Mouse (Mus musculus) liver, embryonic 14.5 days (tissue): ENCODE results near the gene Vsir. TPM values are rescaled to one million over a fixed set of nuclear protein-coding genes. Genes with fewer than 3 reads are reported as not detected.
A peak's percentile ranks its signal among the peaks of the same experiment; 100 is the strongest.

Source experiments
- ATAC-seq: fragments of 200-750 bp; cut with Nextera tagmentation; 2 replicates; pipeline ENCODE4 v1.8.0; 2017; ENCODE audit warnings: moderate number of reproducible peaks, mild to moderate bottlenecking, moderate library complexity; ENCODE audit not compliant: insufficient read depth
- DNase-seq, 3 experiments: peaks; one replicate each; pipeline ENCODE4 v3.0.0-alpha.2; 2012 to 2013; ENCODE audit warnings: low read depth in 3 of 3, low spot score in 3 of 3
- H3K27ac ChIP-seq: fragments of 300-500 bp; sonication (generic); 2 replicates; pipeline ENCODE4 v1.5.1; 2014; ENCODE audit warnings: moderate library complexity, mild to moderate bottlenecking, control low read depth, inconsistent platforms
- H3K27me3 ChIP-seq: fragments of 300-500 bp; sonication (generic); 2 replicates; pipeline ENCODE4 v1.6.1; 2014; ENCODE audit warnings: mild to moderate bottlenecking, low read length, moderate library complexity; ENCODE audit not compliant: control insufficient read depth, insufficient read depth
- H3K36me3 ChIP-seq: fragments of 300-500 bp; sonication (generic); replicated peaks from 2 replicates; pipeline ENCODE4 v1.6.1; 2014; ENCODE audit warnings: low read depth; ENCODE audit not compliant: control insufficient read depth, insufficient read depth
- H3K4me1 ChIP-seq, 2 experiments: fragments of 200-500 bp in 1 of 2; fragments of 300-500 bp in 1 of 2; sonication (generic) in 1 of 2; replicated peaks; 2 replicates each; pipeline ENCODE4 v1.6.1; 2012 to 2014; ENCODE audit warnings: antibody characterized with exemption in 1 of 2, inconsistent platforms in 1 of 2, low read length in 1 of 2; ENCODE audit not compliant: control insufficient read depth in 2 of 2, insufficient read depth in 2 of 2
- H3K4me2 ChIP-seq: fragments of 300-500 bp; sonication (generic); 2 replicates; pipeline ENCODE4 v1.6.1; 2014; ENCODE audit warnings: low read depth, mild to moderate bottlenecking, control low read depth, moderate library complexity
- H3K4me3 ChIP-seq, 2 experiments: fragments of 200-500 bp in 1 of 2; fragments of 300-500 bp in 1 of 2; sonication (generic) in 1 of 2; 2 replicates each; pipeline ENCODE4 v1.5.1; 2012 to 2014; ENCODE audit warnings: low read depth in 2 of 2, low read length in 2 of 2, mild to moderate bottlenecking in 2 of 2, control low read depth in 1 of 2, inconsistent platforms in 1 of 2, moderate library complexity in 1 of 2; ENCODE audit not compliant: insufficient read depth in 1 of 2
- H3K9ac ChIP-seq: fragments of 300-500 bp; sonication (generic); replicated peaks from 2 replicates; pipeline ENCODE4 v1.6.1; 2014; ENCODE audit warnings: mild to moderate bottlenecking, control low read depth, moderate library complexity
- H3K9me3 ChIP-seq: fragments of 300-500 bp; sonication (generic); 2 replicates; pipeline ENCODE4 v1.6.1; 2016; ENCODE audit warnings: low read length, mixed read lengths; ENCODE audit not compliant: control insufficient read depth
- CTCF ChIP-seq: IDR thresholded peaks from 2 replicates; pipeline ENCODE4 v1.5.1; 2016; ENCODE audit warnings: antibody characterized with exemption, low read depth, control low read depth
- EP300 ChIP-seq: IDR thresholded peaks from 2 replicates; pipeline ENCODE4 v1.6.1; 2016; ENCODE audit warnings: antibody characterized with exemption, low read depth
- WGBS: fragments of 180-500 bp; shearing (Covaris S2); extraction: QIAGEN DNeasy Blood & Tissue Kit; methylation state at CpG from one replicate; pipeline ENCODE4 v1.1.7; 2014; ENCODE audit not compliant: insufficient replicate concordance; 5-methylcytosine and 5-hydroxymethylcytosine counted together
- polyA plus RNA-seq, 2 experiments: library from polyadenylated mRNA; depleted of rRNA in 1 of 2; stranded (reverse) in 1 of 2; unstranded in 1 of 2; fragments of >200 nt; fragmentation: Nextera tagmentation in 1 of 2; extraction: Ambion mirVana in 1 of 2; gene quantifications; 2 replicates each; pipeline versions ENCODE4 v1.2.1 to v1.2.3; 2012 to 2014

Gene Vsir
- polyA plus RNA-seq, 2 experiments, result 6.2 to 8.8 TPM

DNA sequence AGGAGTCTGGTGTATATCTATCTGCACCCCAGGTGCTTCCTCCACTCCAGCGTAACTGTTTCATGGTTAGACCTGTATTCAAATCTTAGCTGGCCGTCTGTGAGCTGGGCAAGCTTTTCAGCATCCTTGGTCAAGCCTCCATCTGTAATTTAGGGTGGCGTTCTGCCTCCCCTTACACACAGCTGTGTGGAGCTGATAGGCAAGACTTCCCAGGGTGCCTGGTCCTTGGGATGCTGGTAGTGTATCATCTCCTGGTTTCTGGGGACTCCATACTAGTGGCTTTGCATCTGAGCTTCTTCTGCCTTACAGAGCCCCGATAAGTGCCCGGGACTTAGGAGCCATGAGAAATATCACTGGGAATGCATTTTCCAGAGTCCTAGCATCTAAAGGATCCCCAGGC, 3.0 kb downstream of the Vsir start:
- Histone ChIP-seq H3K36me3 (no peaks in the 10 kb centered on the region), H3K27ac (peak overlapping the region; percentile 86), H3K4me2 (peak overlapping the region; percentile 80), H3K27me3 (no peaks in the 10 kb centered on the region), H3K9me3 (no peaks in the 10 kb centered on the region), H3K9ac (peak overlapping the region; percentile 87; the same call in 1 of the 2 replicates), H3K4me3 (peak overlapping the region; percentile 71 to 77), H3K4me1 (peaks cover 28 to 53% of the 10 kb centered on the region in 2 experiments)
- DNase-seq, result peak; percentile 59 to 65 (median 61)
- TF ChIP-seq EP300 (peak; percentile 60), CTCF (no peak)
- peak; percentile 64 for ATAC-seq
- WGBS, result 42% methylated on average over 5 of the region's 5 CpGs

DNA sequence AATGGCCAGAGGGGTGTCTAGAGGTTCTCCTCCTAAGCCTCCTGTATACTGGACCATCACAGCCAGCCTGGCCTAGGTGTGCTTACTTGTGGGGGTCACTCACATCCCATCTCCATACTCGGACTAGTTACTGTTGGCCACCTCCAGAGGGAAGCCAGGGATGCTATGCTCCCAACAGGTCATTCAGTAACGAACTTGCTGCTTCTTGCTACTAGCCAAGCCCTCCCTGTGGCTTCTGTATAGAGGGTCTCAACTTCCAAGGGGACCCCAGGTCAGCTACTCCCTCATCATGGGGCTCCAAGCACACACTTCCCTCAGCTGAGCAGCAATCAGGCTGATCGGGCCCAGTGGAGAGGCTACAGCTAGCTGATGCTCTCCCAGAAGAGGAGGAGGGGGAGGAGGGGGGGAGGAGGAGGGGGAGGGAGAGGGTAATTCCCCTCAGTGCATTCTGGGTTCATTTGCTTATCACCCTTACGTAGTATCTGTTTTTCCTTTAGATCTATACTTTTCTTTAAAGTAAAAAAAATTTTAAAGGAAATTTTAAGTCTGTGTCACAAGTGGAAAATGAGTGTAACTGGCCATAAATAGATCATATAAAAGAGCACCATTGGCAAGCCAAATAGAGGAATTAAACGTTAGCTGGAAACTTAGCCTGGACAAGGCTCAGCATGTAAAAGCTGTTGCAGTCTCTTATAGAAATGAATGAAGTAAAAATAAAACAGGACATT, 3.6 kb downstream of the Vsir start:
- H3K27me3 ChIP-seq, result no peaks in the 10 kb centered on the region
- no peak for TF ChIP-seq CTCF
- no peak for TF ChIP-seq EP300
- DNase-seq (no peak), ATAC-seq (no peak)
- H3K4me2 ChIP-seq, result peak overlapping the region; percentile 80
- peak overlapping the region; percentile 86 for H3K27ac ChIP-seq
- H3K4me3 ChIP-seq, result peak overlapping the region; percentile 71 to 77
- peaks cover 28 to 51% of the 10 kb centered on the region in 2 experiments for H3K4me1 ChIP-seq
- H3K36me3 ChIP-seq, result no peaks in the 10 kb centered on the region
- peak overlapping the region; percentile 87 for H3K9ac ChIP-seq
- WGBS, result 34% methylated on average over 5 of the region's 5 CpGs
- no peaks in the 10 kb centered on the region for H3K9me3 ChIP-seq

DNA sequence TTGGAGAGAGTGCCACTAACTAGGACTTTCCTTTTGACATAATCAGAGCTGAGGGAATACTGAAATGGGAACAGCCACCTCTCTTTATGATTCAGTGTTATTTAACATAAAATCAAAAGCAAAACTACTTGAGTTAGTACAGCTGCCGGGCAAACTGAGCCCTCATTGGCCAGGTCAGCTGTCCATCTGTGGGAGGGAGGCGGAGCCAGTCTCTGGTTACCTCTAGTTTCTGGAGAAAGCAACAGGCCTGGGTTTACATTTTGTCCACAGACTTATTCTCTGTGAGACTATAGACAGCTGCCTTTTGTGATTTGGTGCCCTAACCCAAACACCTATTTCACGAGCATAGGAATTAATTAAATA, 4.1 kb downstream of the Vsir start:
- Histone ChIP-seq H3K27me3 (no peaks in the 10 kb centered on the region), H3K4me3 (peak overlapping the region; percentile 37 to 52; a peak in 3 of 4 replicates), H3K4me2 (peak overlapping the region; percentile 80), H3K9me3 (no peaks in the 10 kb centered on the region), H3K4me1 (peaks cover 28 to 51% of the 10 kb centered on the region in 2 experiments), H3K36me3 (no peaks in the 10 kb centered on the region), H3K27ac (peak overlapping the region; percentile 30), H3K9ac (peak overlapping the region; percentile 38)
- DNase-seq, result peak; percentile 70 to 75 (median 73)
- WGBS, result 13% methylated on average over 3 of the region's 3 CpGs
- TF ChIP-seq CTCF, result no peak
- no peak for TF ChIP-seq EP300
- no peak for ATAC-seq

DNA sequence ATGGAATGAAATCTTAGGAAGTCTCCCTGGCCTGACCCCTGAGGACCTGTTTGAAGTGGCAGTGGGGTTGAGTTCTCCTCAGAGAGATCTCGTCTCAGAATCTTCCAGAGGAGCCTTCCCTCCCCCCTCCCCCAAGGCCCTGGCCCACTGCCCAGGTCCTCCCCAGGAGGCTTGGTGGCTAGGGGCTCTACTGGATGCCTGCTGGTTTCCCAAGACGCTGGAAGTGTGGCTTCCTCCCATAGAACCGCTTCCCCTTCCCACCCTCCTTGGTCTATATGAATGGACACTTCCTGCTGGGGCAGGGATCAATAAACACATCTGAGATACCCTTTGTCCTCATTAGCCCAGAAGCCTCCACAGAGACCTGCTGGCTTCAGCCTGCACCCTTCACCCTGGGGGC, 4.6 kb downstream of the Vsir start:
- H3K27me3 ChIP-seq, result no peaks in the 10 kb centered on the region
- ATAC-seq (no peak), DNase-seq (no peak)
- no peaks in the 10 kb centered on the region for H3K9me3 ChIP-seq
- 29% methylated on average over 3 of the region's 3 CpGs for WGBS
- TF ChIP-seq EP300 (no peak), CTCF (no peak)
- H3K4me1 ChIP-seq, result peaks cover 28 to 50% of the 10 kb centered on the region in 2 experiments
- no peaks in the 10 kb centered on the region for H3K36me3 ChIP-seq
- H3K4me3 ChIP-seq, result peak overlapping the region in 1 of 2 experiments; percentile 52; a peak in 1 of 4 replicates
- H3K4me2 ChIP-seq, result peak overlapping the region; percentile 80
- no peak overlapping the region; the same call in 1 of the 2 replicates for H3K9ac ChIP-seq
- peak overlapping the region; percentile 30 for H3K27ac ChIP-seq

DNA sequence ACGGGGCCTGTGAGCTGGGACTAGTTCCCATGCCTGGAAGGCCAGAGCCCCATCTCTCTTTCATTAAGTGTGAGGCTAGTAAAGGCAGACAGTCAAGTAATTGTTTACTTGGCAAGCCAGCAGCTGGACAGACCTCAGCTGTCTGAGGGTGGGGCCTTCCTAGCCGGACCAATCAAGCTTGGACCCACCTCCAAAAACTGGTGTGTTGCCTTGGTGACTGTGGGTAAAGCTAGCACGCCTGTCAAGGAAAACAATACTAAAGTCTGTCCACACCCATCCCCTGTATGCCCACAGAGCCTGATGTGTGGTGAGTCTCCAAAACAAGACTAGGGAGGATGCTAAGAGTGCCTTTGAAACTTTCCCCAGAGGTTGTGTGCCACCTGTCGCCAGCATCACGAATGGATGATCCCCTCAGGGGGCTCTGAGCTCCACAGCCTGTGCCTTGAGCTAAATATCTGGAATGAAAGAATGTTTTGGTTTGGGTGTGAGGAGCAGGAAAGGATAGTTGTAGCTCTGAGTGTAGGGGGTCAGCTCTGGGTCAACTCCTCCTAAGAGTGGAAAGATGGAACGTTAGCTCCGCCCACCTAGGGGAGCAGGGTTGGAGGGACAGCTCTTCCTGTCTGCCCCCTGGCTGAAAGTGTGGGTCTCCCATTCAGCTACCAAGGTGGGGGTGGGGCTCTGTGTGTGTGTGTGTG, 5.3 kb downstream of the Vsir start:
- 35% methylated on average over 7 of the region's 7 CpGs for WGBS
- Histone ChIP-seq H3K9ac (no peak overlapping the region), H3K9me3 (no peaks in the 10 kb centered on the region), H3K4me3 (no peak overlapping the region), H3K4me1 (peaks cover 25 to 47% of the 10 kb centered on the region in 2 experiments), H3K27ac (peak overlapping the region; percentile 12), H3K4me2 (peak overlapping the region; percentile 19), H3K36me3 (no peaks in the 10 kb centered on the region), H3K27me3 (no peaks in the 10 kb centered on the region)
- 0 out of 2 replicates have a peak, but pooled peaks have one; percentile 18 for TF ChIP-seq CTCF
- no peak for TF ChIP-seq EP300
- DNase-seq (peak in 1 of 3 experiments; percentile 26), ATAC-seq (no peak)
